Mouse (Mus musculus): ENCODE data around the gene Slc2a5. TPM values are rescaled to one million over a fixed set of nuclear protein-coding genes. Genes with fewer than 3 reads are reported as not detected.

Slc2a5 gene
- polyA plus RNA-seq, 1 experiment from 2014 or later, result 1.4 TPM

DNA sequence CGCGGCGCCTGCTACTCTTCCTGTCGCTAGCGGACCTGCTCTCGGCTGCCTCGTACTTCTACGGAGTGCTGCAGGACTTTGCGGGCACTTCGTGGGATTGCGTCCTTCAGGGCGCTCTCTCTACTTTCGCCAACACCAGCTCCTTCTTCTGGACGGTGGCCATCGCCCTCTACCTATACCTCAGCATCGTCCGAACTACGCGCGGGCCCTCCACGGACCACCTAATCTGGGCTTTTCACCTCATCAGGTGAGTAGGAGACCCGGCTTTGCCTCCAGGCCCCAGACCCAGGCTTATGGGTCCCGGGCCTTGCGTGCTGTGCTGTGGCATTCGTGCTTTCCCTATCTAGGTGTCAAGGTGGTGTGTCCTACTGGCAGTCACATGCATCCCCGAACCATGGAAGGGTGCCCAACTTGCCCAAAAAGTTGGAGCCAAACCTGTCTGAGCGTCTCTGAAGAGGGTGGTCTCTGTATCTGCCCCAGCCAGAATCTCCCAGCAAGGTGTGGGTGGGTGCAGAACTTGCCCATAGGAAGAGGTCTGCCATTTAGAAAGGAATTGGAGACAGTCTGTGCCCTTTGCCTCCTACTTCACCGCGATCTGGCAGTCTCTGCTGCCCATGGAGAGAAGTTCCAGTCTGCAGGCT, 31.1 kb upstream of the Slc2a5 start:
- ATAC-seq (ENCODE audit: low FRiP score, low read depth), result no peak
- Histone ChIP-seq H3K4me2 (replicated peaks) (peak overlapping the region; percentile 99), H3K36me3 (no peaks in the 10 kb centered on the region), H3K4me3 (peak overlapping the region; percentile 53), H3K9me3 (0 out of 2 replicates have a peak, but pooled peaks cover 3% of the 10 kb centered on the region), H3K27ac (replicated peaks) (no peak overlapping the region), H3K4me1 (peaks cover 12% of the 10 kb centered on the region), H3K27me3 (peaks cover 53% of the 10 kb centered on the region), H3K9ac (replicated peaks) (peak overlapping the region; percentile 54)
- 16% methylated on average over 29 of the region's 29 CpGs for WGBS

DNA sequence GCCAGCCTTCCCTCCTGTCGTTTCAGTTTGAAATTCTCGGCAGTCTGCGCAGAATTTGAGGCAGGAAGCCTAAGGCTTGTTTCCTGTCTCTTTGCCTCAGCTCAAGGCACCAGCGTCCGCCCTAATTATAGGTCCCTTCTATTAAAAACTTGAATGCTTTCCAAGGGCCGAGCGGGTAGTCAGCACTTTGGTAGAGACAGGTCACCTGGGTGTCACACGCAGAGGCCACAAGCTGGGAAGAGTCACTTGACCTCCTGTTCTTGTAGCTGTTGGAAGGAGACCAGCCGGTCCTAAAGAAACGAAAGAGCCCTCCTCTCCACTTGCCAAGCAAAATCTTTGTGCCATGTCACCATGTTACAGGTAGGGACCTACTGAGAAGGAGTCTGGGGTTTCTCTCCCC, 30.0 kb upstream of the Slc2a5 start:
- H3K9me3 ChIP-seq, result no peaks in the 10 kb centered on the region
- no peak overlapping the region for H3K4me3 ChIP-seq
- H3K36me3 ChIP-seq, result no peaks in the 10 kb centered on the region
- WGBS, result 83% methylated on average over 10 of the region's 10 CpGs
- peaks cover 17% of the 10 kb centered on the region for H3K4me1 ChIP-seq
- H3K27me3 ChIP-seq, result peaks cover 58% of the 10 kb centered on the region
- no peak overlapping the region for H3K9ac ChIP-seq (replicated peaks)
- no peak overlapping the region for H3K4me2 ChIP-seq (replicated peaks)
- no peak overlapping the region for H3K27ac ChIP-seq (replicated peaks)
- ATAC-seq (ENCODE audit: low FRiP score, low read depth), result no peak

DNA sequence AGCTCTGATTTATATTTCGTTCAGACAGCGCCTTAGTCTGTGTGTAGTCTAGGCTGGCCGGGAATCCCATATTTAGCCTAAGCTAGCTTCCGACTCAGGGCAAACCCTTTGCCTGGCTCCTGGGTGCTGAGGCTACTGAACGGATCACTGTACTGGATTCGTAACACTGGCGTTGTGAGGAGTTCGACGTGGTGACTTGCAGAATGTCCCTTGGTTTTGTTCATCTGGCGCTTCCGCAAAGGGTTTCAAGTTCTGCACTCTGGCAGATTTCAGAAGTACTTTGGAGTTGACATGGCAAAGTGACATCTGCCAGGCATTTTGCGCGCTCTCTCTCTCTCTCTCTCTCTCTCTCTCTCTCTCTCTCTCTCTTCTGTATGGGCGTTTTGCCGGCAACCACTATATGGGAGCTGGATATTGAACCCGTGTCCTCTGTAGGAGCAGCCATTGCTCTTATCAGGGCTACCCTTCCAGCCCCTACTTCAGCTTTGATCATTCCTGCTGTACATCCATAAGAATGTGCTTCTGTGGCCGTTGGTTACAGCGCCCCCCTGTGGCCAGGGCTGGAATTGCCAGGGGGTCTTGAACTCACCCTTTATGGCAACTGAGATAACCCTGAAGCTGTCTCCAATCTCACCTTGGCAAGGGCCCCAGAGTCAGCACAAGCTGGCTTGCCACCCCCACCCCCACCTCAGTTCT, 27.0 kb upstream of the Slc2a5 start:
- Histone ChIP-seq H3K9me3 (no peaks in the 10 kb centered on the region), H3K4me1 (peaks cover 23% of the 10 kb centered on the region), H3K4me2 (replicated peaks) (no peak overlapping the region), H3K9ac (replicated peaks) (no peak overlapping the region), H3K36me3 (no peaks in the 10 kb centered on the region), H3K27ac (replicated peaks) (no peak overlapping the region), H3K4me3 (no peak overlapping the region), H3K27me3 (peaks cover 79% of the 10 kb centered on the region)
- ATAC-seq (ENCODE audit: low FRiP score, low read depth), result no peak
- WGBS, result 85% methylated on average over 18 of the region's 18 CpGs

DNA sequence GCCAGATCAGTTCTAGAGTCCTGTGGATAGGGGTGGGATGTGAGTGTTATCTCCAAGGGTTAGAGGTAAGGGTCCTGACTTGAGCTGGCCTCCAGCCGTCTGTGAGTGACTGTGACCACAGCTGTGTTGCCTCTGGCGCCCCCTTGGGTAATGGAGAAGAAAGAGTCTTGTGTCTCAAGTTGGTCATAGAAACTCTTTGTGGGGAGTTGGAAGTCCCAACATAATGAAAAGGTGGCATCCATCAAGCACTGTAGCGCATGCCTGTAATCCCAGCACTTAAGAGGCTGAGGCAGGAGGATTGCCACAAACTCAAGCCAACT, 26.5 kb upstream of the Slc2a5 start:
- Histone ChIP-seq H3K4me2 (replicated peaks) (no peak overlapping the region), H3K36me3 (no peaks in the 10 kb centered on the region), H3K4me1 (peaks cover 21% of the 10 kb centered on the region), H3K9ac (replicated peaks) (no peak overlapping the region), H3K9me3 (no peaks in the 10 kb centered on the region), H3K27me3 (peaks cover 83% of the 10 kb centered on the region), H3K4me3 (no peak overlapping the region), H3K27ac (replicated peaks) (no peak overlapping the region)
- 51% methylated on average over 3 of the region's 3 CpGs for WGBS
- ATAC-seq (ENCODE audit: low FRiP score, low read depth), result no peak

GRCm38 (mm10) chr4:150093560-150094462, 25.3 kb upstream of the Slc2a5 start:
- Histone ChIP-seq H3K27me3 (peaks cover 82% of the 10 kb centered on the region), H3K9me3 (no peaks in the 10 kb centered on the region), H3K27ac (replicated peaks) (no peak overlapping the region), H3K9ac (replicated peaks) (no peak overlapping the region), H3K4me1 (peaks cover 15% of the 10 kb centered on the region), H3K36me3 (no peaks in the 10 kb centered on the region), H3K4me3 (no peak overlapping the region), H3K4me2 (replicated peaks) (no peak overlapping the region)
- no peak for ATAC-seq (ENCODE audit: low FRiP score, low read depth)
- WGBS, result 27% methylated on average over 10 of the region's 12 CpGs

DNA sequence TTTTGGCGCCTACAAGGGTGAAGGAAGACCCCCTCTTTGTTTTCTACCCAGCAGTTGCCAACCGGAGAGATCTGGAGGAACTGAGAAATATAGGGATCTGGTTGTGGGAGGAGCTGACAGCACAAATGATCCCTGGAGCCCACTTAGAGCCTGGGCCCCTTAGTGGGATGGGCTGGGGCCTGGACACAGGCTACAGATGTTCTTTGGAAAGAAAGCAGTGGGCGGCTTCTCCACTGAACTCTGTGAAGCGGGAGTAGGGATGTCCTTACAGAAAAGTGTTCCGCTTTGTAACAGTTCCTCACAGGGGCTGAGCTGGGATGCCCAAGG, 24.7 kb upstream of the Slc2a5 start:
- H3K9me3 ChIP-seq, result no peaks in the 10 kb centered on the region
- no peak overlapping the region for H3K4me2 ChIP-seq (replicated peaks)
- WGBS, result 13% methylated on average over 5 of the region's 5 CpGs
- no peak overlapping the region for H3K27ac ChIP-seq (replicated peaks)
- no peak for ATAC-seq (ENCODE audit: low FRiP score, low read depth)
- peaks cover 15% of the 10 kb centered on the region for H3K4me1 ChIP-seq
- H3K9ac ChIP-seq (replicated peaks), result no peak overlapping the region
- no peaks in the 10 kb centered on the region for H3K36me3 ChIP-seq
- H3K4me3 ChIP-seq, result no peak overlapping the region
- H3K27me3 ChIP-seq, result peaks cover 79% of the 10 kb centered on the region

DNA sequence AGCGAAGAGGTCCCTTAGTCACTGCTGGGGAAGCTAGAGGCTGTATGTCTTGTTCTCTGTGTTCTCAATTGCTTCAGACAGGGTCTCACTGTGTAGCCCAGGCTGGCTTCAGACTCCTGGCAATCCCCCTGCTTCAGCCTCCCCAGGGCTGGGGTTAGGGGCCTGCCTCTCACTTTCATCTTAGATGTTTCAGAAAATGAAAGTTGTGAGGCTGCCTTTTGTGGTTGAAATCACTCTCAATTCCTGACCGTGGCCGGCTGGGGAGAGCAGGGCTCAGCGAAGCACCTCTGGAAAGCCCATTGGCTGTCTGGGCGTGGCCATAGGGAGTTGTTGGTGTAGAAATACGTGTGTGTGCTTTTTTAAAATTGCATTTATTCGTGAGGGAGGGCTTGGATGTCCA, 22.8 kb upstream of the Slc2a5 start:
- WGBS, result 78% methylated on average over 7 of the region's 7 CpGs
- H3K36me3 ChIP-seq, result no peaks in the 10 kb centered on the region
- no peaks in the 10 kb centered on the region for H3K9me3 ChIP-seq
- ATAC-seq (ENCODE audit: low FRiP score, low read depth), result no peak
- H3K4me3 ChIP-seq, result no peak overlapping the region
- H3K4me1 ChIP-seq, result peaks cover 15% of the 10 kb centered on the region
- no peak overlapping the region for H3K9ac ChIP-seq (replicated peaks)
- no peak overlapping the region for H3K4me2 ChIP-seq (replicated peaks)
- no peak overlapping the region for H3K27ac ChIP-seq (replicated peaks)
- peaks cover 76% of the 10 kb centered on the region for H3K27me3 ChIP-seq

GRCm38 (mm10) chr4:150097847-150098246, 21.2 kb upstream of the Slc2a5 start:
- WGBS, result 88% methylated on average over 4 of the region's 4 CpGs
- peaks cover 65% of the 10 kb centered on the region for H3K27me3 ChIP-seq
- H3K4me1 ChIP-seq, result peaks cover 15% of the 10 kb centered on the region
- H3K9me3 ChIP-seq, result no peaks in the 10 kb centered on the region
- no peaks in the 10 kb centered on the region for H3K36me3 ChIP-seq
- H3K9ac ChIP-seq (replicated peaks), result no peak overlapping the region
- no peak overlapping the region for H3K4me3 ChIP-seq
- ATAC-seq (ENCODE audit: low FRiP score, low read depth), result no peak
- no peak overlapping the region for H3K4me2 ChIP-seq (replicated peaks)
- H3K27ac ChIP-seq (replicated peaks), result no peak overlapping the region

DNA sequence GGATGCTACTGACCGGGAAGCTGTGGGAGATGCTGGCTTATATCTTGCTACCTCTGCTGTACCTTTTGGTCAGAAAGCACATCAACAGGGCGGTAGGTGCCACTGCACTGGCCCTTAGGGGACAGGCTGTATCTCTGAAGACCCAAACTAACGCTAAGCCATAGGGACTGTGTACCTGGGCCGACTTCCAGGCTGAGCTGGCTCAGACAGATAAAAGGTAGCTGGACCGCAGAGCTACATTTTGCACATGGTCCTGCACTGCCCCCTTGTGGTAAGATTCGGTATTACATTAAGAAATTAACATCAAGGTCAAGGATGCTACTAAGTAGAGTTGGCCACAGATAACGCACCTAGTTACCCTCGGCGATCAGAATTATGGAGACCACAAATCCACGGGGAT, 20.2 kb upstream of the Slc2a5 start:
- Histone ChIP-seq H3K9me3 (no peaks in the 10 kb centered on the region), H3K36me3 (no peaks in the 10 kb centered on the region), H3K9ac (replicated peaks) (no peak overlapping the region), H3K27me3 (peaks cover 60% of the 10 kb centered on the region), H3K4me2 (replicated peaks) (no peak overlapping the region), H3K4me1 (peaks cover 12% of the 10 kb centered on the region), H3K4me3 (no peak overlapping the region), H3K27ac (replicated peaks) (no peak overlapping the region)
- WGBS, result 20% methylated on average over 10 of the region's 10 CpGs
- ATAC-seq (ENCODE audit: low FRiP score, low read depth), result no peak

- no peak overlapping the region for H3K9ac ChIP-seq (replicated peaks)
- H3K4me2 ChIP-seq (replicated peaks), result no peak overlapping the region
- peaks cover 26% of the 10 kb centered on the region for H3K27me3 ChIP-seq
- ATAC-seq (ENCODE audit: low FRiP score, low read depth), result no peak
- H3K27ac ChIP-seq (replicated peaks), result no peak overlapping the region
- H3K4me3 ChIP-seq, result no peak overlapping the region
- 90% methylated on average over 7 of the region's 7 CpGs for WGBS
- H3K9me3 ChIP-seq, result no peaks in the 10 kb centered on the region
- no peaks in the 10 kb centered on the region for H3K36me3 ChIP-seq
- H3K4me1 ChIP-seq, result no peaks in the 10 kb centered on the region
These were observed 16.3 kb upstream of the Slc2a5 start for GRCm38 (mm10) chr4:150102822-150103221.

DNA sequence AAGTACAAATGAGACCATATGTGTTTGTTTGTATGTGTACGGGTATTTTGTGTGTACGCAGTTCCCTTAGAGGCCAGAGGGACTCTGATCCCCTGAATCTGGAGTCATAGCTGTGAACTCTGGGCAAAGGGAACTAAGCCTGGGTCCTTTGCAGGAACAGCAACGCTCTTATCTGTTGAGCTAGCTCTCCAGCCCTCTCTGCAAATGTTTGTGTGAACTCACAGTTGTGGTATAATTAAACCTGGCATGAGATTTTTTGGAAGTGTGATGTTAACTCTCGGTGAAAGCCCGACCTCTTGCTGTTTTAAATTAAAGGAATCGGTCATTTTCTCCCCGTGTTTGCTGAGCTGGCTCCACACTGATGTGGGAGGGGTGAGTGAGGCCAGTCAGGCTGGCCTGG, 13.4 kb upstream of the Slc2a5 start:
- no peak overlapping the region for H3K4me2 ChIP-seq (replicated peaks)
- H3K27ac ChIP-seq (replicated peaks), result no peak overlapping the region
- H3K27me3 ChIP-seq, result peaks cover 9% of the 10 kb centered on the region; the same call in 1 of the 2 replicates
- H3K9ac ChIP-seq (replicated peaks), result no peak overlapping the region
- no peak for ATAC-seq (ENCODE audit: low FRiP score, low read depth)
- 69% methylated on average over 7 of the region's 7 CpGs for WGBS
- no peaks in the 10 kb centered on the region for H3K4me1 ChIP-seq
- H3K4me3 ChIP-seq, result no peak overlapping the region
- no peaks in the 10 kb centered on the region for H3K9me3 ChIP-seq
- no peaks in the 10 kb centered on the region for H3K36me3 ChIP-seq

GRCm38 (mm10) chr4:150106637-150107036, 12.4 kb upstream of the Slc2a5 start:
- Histone ChIP-seq H3K27ac (replicated peaks) (no peak overlapping the region), H3K27me3 (0 out of 2 replicates have a peak, but pooled peaks cover under 1% of the 10 kb centered on the region), H3K4me1 (no peaks in the 10 kb centered on the region), H3K36me3 (no peaks in the 10 kb centered on the region), H3K9ac (replicated peaks) (no peak overlapping the region), H3K9me3 (no peaks in the 10 kb centered on the region), H3K4me3 (no peak overlapping the region), H3K4me2 (replicated peaks) (no peak overlapping the region)
- ATAC-seq (ENCODE audit: low FRiP score, low read depth), result no peak
- WGBS, result 85% methylated on average over 5 of the region's 5 CpGs
